Mouse (Mus musculus) left cerebral cortex, postnatal 4 days (tissue): Measurements from ENCODE around the gene Lhx5. TPM values are rescaled to one million over a fixed set of nuclear protein-coding genes. Genes with fewer than 3 reads are reported as not detected.
A peak's percentile ranks its signal among the peaks of the same experiment; 100 is the strongest.

Experiments used
- DNase-seq: peaks from one replicate; pipeline ENCODE4 v3.0.0-alpha.2; 2022
- intact Hi-C: fragments of 180-260 bp; cut with DNase I; formaldehyde crosslinking; loops from one replicate; pipeline ENCODE4 v1.15.1; 2025
- total RNA-seq, 2 experiments: library from RNA; stranded (reverse); gene quantifications; 2 replicates each; pipeline ENCODE4 v1.2.3; 2021

Lhx5 gene
- total RNA-seq, 2 experiments from 2014 or later: 0.86 to 1.4 TPM

DNA sequence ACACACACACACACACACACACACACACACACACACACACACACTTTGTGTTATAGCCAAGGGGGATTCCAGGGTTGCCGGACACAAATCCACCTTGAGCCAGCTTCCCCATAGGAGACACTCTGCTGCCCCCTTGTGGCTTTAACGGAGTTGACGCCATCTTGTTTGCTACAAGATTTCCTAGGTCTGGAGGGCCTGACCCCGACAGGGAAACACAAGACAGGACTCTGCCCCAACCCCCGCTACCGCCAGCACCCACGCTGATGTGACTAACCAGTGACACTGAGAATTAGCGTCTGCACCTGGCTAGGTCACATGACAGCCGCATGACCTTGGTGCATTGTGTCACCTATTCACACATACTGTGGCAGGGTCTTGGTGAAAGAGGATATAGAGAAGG lies 26.1 kb downstream of the Lhx5 start:
- intact Hi-C loops: loop anchor here (5.0 kb wide), 1 partner anchor 310 kb away; no protein-coding TSS in a partner anchor
- peak; percentile 86 for DNase-seq

DNA sequence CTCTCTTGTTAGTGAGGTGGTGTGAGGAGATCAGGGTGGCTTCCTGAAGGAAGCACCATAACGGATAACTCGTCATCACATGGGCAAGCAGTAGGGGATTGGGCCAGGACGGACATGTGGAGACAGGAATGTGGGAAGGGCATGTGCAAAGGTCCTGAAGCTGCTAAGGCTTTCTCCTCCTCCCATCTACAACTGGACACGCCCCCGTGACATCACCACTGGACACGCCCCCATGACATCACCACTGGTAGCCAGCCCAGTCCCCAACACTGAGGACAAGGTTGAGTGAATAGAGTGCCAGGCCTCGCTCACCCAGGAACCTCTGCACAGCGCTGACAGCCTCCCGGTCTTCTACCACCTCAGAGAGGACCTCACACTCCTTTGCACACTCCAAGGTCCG lies 27.6 kb downstream of the Lhx5 start:
- DNase-seq: no peak
- intact Hi-C loops: loop anchor here (5.0 kb wide), 1 partner anchor 312 kb away; no protein-coding TSS in a partner anchor

DNA sequence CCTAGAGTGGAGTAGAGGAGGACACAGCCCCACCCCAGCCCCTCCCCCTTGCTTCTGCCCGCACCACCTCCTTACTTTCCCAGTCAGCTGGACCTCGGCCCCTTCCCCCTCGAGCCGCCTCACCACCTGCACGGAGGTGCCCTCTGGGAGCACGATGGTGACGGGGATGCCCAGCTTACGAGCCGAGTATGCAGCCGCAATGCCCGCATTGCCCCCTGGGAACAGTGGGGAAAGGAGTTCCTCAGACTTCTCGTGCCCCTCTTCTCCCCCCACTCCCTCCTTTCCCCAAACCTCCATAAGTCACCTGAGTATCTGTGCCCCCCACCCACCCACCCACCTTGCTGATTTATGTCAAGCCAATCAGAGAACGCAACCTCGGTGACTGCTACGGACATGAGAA lies 30.4 kb downstream of the Lhx5 start:
- intact Hi-C loops: no loop called here
- DNase-seq: no peak

DNA sequence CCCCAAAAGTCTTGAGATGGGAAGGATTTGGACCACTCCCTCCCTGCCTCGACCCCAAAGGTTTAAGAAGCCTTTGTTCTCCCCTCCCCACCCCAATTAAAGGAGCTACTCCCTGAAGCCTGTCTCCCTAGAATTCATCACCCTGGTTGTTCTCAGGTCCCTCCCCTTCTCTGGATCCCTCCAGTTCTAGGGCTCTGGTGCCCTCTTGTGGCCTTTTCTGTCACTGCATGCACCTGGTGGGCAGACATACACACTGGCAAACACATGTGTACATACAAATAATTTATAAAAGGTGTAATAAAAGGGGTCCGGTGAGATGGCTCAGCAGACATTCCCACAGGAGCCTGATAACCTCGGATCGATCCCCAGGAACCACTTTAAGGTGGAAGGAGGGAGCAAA lies 32.8 kb downstream of the Lhx5 start:
- intact Hi-C loops: no loop called here
- no peak for DNase-seq

DNA sequence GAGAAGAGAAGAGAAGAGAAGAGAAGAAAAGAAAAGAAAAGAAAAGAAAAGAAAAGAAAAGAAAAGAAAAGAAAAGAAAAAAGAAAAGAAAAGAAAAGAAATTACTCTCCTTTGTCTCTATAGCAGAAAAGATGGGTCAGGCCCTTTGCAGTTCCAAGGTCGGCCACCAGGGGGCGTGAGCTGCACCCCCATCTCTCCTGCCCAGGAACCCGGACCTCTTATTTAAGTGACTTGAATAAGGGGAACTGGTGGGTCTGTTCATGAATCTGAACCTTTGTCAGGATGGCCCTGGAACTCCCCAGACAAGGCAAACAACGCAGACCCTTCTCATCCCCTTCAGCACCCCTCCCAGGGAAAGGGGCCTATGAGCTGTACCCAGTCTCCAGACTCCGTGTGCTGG lies 33.6 kb downstream of the Lhx5 start:
- intact Hi-C loops: no loop called here
- DNase-seq: peak; percentile 48

DNA sequence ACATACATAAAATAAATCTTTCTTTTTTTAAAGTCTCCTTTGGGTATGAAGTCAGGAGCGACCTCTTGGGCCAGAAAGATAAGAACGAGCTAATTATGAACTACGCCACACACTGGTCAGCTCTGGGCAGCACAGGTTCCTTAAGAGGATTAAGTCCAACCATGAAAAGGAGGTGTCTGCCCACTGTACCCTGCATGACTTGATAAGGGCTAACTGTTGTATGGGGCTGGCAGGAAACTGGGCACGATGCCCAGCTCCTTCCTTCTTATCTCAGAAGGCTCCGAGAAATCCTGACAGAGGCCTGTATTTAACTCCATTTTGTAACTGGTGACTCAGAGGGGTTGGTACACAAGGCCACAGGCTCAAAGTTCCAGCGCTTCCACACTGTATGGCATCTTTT lies 34.4 kb downstream of the Lhx5 start:
- DNase-seq: no peak
- intact Hi-C loops: no loop called here

DNA sequence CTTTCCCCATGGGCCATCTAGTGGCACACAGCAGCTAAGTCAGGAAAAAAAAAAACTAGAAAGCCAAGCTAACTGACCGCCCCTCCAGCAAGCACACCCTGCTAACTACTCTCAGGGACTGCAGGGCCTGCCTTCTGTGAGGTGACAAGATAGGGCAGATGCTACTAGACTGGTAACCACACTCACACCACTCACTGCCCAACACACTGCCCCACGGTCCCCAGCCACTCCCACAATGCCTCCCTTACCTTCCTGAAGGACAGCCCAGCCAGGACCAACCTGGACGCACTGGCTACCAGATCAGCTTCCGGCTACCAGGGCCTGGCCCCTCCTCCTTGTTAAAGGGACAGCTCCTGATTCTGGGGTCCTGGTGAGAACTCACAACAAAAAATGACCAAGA lies 35.5 kb downstream of the Lhx5 start:
- no peak for DNase-seq
- intact Hi-C loops: no loop called here

DNA sequence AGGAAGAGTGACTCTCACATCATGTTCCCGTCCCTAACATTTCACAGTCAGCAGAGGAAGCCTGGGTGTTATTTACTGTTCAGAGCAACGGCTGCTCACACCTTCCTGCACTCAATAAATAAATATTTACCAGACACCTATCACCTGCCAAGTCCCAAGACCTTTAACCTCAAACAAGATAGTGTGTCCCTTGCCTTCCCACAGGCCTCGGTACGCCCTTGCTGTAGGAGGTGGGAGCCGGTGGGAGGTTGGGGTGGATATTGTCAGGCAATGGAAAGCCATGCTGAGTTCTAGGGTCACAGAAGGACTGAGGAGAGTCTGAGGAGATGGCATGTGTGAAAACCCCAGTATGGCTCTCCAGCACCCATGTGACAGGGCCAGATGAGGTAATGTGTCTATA lies 36.8 kb downstream of the Lhx5 start:
- no peak for DNase-seq
- intact Hi-C loops: no loop called here

DNA sequence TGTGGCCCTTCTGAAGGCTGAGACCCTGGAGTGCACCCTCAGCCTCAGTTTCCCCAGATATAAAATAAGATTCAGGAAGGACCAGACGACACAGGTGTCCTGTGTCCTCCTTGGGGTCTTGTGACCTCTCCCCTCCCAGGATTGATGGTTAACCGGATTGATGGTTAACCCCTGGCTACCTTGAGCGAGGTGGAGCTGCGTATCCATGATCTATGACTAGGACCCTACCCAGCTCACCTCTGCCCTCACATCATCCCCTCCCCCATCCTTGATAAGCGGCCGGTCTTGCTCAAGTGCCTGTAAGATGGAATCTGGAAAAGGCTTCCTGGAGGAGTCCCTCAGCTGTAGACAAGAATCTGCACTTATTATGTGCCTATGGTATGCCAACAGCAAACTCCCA lies 37.3 kb downstream of the Lhx5 start:
- intact Hi-C loops: no loop called here
- DNase-seq: no peak

DNA sequence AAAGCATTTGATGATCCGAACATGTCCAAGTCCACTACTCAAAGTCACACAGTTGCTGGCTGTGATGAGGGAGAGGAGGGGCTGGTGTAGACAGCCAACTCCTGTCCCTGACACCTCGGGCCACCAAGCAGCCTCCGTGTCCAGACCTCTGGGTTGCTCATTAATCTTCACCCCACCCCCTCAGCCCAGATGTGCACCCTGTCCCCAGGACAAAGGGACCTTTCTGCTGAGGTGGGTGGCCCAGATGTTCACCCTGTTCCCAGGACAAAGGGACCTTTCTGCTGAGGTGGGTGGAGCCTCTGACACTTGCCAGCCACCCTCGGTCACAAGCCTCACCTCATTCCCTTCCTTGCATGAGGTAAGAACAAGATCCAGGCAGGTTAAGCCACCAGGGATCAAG lies 40.0 kb downstream of the Lhx5 start:
- intact Hi-C loops: no loop called here

DNA sequence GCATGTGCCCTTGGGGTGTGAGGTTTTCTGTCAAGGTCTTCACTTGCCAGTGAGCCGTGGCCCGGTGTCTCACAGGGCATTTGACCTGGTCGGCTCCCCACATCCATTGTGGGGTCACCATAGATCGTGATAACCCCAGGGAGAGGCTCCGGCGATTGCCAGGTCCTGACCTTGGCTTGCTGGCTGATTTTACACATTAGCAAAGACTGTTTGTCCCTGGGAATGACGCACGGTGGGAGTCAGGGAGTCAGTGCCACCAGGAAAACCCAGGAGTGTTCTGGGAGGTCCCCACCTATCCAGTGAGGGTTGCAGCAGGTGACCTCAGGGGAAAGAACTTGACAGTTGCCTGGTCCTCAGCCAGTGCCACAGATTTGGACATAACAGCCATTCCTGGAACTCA lies 41.3 kb downstream of the Lhx5 start, which contains the start of gene Sdsl:
Gene Sdsl (minus strand): TSS at position 41 of the 400 bp plus-strand sequence.
- DNase-seq: no peak
- intact Hi-C loops: no loop called here

More for the DNA sequence above, 40.0 kb downstream of the Lhx5 start:
- no peak for DNase-seq

DNA sequence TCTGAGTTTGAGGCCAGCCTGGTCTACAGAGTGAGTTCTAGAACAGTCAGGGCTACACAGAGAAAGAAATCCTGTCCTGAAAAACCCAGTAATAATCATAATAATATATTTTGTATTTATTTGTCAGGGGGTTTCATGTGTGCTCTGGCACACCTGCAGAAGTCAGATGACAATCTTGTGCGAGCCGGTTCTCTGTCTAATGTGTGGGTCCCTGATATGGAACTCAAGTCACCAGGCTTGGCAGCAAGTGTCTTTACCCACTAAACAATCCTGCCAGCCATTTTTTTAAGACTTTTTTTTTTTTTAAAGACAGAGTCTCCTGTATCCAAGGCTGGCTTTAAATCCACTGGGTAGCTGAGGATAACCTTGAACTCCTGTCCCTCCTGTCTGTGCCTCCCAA lies 41.9 kb downstream of the Lhx5 start:
- intact Hi-C loops: no loop called here
- DNase-seq: no peak

DNA sequence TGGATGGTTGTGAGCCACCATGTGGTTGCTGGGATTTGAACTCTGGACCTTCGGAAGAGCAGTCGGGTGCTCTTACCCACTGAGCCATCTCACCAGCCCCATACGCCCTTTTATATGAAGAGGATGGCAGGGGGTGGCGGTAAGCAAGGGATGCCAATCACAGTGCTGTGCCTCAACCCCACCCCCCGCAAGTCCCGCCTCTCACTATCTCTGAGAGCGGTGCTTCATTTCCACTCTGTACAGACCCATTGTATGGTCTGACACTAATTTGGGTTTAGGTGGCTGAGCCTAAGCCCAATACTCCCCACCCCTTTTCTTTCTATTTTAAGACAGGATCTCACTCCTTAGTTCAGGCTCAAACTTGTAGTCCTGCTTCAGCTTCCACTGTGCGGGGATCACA lies 44.4 kb downstream of the Lhx5 start:
- intact Hi-C loops: no loop called here
- no peak for DNase-seq

DNA sequence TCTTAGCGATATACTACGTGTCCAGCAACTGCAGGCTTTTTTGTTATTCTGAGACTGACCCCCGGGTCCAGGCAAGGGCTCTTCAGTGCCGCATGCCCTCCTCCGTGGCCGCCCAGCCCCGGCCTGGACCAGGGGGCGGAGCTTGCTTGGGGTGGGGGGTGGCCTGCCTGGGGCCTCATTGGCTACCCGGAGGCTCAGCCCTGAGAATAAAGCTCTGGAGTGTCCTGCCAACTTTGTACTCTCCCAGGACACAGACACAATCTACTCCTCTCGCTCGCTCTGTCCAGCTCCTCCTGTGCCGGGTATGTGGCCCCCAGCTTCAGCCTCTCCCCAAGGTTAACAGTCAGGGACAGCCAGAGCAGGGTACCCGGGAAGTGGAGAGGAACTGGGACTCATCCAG lies 44.8 kb downstream of the Lhx5 start, which contains the start of gene Sds:
Gene Sds (plus strand): TSS at position 231 of the 400 bp plus-strand sequence.
- intact Hi-C loops: no loop called here
- no peak for DNase-seq

DNA sequence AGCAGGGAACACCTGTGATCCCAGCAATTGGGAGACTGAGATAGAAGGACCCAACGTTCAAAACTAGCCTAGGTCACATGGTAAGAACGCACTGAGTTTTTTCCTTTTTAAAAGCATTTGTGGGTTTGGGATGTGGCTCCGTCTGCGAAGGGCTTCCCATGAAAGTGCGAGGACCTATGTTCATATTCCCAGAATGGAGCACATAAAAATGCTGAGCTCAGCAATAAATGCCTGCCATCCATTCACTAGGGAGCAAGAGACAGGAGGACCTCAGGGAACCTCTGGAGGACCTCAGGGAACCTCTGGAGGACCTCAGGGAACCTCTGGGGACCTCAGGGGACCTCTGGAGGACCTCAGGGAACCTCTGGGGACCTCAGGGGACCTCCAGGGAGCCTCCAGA lies 46.5 kb downstream of the Lhx5 start:
- intact Hi-C loops: no loop called here
- DNase-seq: no peak

DNA sequence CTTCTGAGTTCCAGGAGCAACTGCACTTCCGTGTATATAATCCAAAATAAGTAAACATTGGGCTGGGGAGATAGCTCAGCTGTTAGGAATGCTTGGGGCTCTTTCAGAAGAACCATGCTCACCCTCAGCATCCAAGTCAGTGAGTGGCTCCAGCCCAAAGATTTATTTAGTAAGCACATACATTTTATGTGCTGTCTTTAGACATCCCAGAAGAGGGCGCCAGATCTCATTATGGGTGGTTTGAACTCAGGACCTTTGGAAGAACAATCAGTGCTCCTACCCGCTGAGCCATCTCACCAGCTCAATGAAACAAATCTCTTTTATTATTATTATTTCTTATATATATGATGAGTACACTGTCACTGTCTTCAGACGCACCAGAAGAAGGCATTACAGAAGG lies 48.0 kb downstream of the Lhx5 start:
- DNase-seq: no peak
- intact Hi-C loops: no loop called here

DNA sequence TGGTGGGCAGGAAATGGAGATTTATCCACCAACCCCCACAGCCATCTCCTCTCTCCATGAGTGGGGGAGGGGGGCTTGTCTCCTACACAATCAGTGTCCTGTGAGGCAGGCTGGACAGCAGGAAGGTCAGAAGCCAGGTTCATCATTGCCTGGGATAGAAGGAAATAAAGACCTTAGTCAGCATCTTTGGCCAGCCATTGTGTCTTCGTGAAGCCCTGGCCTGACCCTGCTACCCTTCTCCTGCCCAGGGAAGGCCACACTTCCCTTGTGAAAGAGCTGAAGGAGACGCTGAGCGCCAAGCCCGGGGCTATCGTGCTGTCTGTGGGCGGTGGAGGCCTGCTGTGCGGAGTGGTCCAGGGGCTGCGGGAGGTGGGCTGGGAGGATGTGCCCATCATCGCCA lies 49.7 kb downstream of the Lhx5 start:
- no peak for DNase-seq
- intact Hi-C loops: no loop called here

DNA sequence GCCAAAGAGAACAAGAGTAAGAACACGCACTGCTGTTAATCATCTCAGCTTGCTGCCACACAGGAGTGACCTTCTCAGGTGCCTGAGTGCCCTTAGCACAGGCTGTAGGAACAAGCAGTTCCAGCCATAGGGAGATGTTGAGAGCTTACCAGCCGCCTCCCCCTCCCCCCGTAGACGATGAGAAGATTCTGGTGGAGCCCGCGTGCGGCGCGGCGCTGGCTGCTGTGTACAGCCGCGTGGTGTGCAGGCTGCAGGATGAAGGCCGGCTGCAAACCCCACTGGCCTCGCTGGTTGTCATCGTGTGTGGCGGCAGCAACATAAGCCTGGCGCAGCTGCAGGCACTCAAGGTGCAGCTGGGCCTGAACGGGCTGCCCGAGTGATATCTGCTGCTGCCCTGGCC lies 51.9 kb downstream of the Lhx5 start:
- DNase-seq: no peak
- intact Hi-C loops: no loop called here

DNA sequence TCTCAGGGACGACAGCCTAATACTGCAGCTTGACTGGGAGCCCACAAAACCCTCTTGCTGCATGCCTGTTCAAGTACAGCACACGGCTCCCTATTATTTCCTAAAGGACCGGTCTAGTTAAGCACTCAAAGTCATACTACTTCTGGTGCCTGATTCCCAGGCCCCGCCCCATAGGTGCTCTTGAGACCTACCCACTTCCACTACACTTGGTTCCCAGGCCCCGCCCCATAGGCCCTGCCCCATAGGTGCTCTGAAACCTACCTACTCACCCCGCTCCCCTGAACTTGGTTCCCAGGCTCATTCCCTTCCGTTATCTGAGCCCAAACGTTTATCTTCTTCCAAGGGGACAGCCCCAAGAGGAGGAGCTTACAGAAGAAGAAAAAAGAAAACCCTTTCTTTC lies 56.3 kb downstream of the Lhx5 start:
- no peak for DNase-seq
- intact Hi-C loops: no loop called here

DNA sequence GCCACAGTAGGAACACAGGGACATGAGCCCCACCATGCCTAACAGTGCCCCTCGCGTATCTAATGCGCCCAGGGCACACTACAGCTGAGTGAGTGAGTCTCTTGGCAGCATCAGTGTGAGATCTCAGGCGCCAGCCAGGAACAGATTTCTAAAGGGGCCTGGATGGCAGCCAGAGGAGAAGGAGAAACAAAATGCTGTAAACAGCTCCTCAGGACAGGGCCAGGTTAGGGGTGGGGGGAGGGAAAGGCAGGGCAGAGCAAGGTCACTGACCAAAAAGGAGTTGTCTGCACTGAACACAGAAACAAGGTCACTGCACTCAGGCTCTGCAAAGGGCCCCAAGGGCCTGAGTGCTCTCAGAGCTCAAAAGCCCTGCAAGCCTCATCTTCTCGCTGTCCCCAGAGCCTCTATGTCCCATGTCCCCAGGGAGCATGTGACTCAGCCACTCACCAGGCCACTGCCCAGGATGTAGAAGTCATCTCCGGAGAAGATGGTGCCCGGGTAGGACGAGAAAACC lies 59.2 kb downstream of the Lhx5 start:
- intact Hi-C loops: no loop called here
- DNase-seq: peak; percentile 70
